Mouse (Mus musculus) kidney, adult 2 months (tissue): Measurements from ENCODE around the gene Isyna1.

Source experiments
- CTCF ChIP-seq: fragments of 200-500 bp; conservative IDR thresholded peaks from 2 replicates; pipeline ENCODE4 v1.5.1; 2011; ENCODE audit warnings: low read depth, mild to moderate bottlenecking, control low read depth, low read length, moderate library complexity, mixed read lengths; ENCODE audit not compliant: insufficient read depth, insufficient read length
- POLR2A ChIP-seq: fragments of 200-500 bp; IDR thresholded peaks from one replicate; pipeline ENCODE4 v1.6.1; 2011; ENCODE audit warnings: low read depth, low read length, control low read depth

DNA sequence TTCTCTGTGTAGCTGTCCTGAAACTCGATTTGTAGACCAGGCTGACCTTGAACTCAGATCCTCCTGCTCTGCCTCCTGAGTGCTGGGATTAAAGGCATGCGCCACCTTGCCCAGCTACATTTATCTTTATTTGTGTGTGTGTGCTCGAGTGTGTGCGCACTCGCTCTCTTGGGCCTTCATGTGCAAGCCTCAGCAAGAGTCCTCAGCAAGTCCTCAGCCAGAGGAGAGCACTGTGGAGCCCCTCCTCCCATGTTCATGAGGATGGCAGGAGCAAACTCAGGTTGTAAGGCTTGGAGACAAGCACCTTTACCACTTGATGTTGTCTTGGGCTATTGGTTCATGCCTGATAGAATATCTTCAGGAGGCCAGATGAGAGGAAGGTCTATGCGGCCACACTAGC is 46.4 kb upstream of the Isyna1 start:
- no peak for TF ChIP-seq CTCF
- no peak for TF ChIP-seq POLR2A
